ENCODE assay signal across 16 mouse cellular contexts in the genomic region with DNA sequence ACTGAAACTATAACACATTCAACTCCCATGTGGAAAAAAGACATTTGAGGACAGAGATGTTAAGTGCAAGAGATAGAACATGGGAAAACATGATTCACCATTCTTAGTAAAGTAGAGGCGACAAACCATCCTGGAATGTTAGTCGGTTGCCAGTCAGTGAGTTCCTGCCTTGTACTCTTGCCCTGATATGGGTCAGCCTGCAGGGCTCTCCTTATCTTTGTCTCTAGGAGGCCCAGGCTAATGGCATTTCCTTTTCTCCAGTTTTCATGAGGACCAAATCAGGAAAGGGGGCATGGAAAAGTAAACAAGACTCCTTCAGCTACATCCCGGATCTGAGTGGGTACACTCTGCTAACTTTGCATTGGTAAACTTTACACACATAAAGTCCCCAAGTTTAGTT.
DNase-seq lines count a peak whose midpoint lies in the region; ATAC-seq and TF ChIP-seq lines count a peak whose summit lies in the region.
"Had no signal": no experiment of that assay in that cellular context is flagged by ENCODE, and none has a peak within 500 bp of the region (broad histone marks: within the 10 kb centered on the region; RNA-seq: fewer than 3 reads in every experiment).

No protein-coding gene starts in this region.

- no peaks in the 10 kb centered on the region for H3K9me3 ChIP-seq in kidney, postnatal 0 days (replicated peaks; ENCODE audit: low read length)
- H3K9me3 ChIP-seq in heart, embryonic 16.5 days (replicated peaks; ENCODE audit: control insufficient read depth, low read length): no peaks in the 10 kb centered on the region
- H3K9me3 ChIP-seq: midbrain, embryonic 12.5 days had no signal

- no peak for TF ChIP-seq CTCF in kidney, postnatal 0 days (IDR thresholded peaks at IDR 0.05; ENCODE audit: low read depth)

- no peak overlapping the region for H3K9ac ChIP-seq in kidney, postnatal 0 days (ENCODE audit: low read depth, low read length)
- no peak overlapping the region for H3K9ac ChIP-seq in heart, embryonic 16.5 days (ENCODE audit: low read length)
- H3K9ac ChIP-seq: liver, embryonic 14.5 days; midbrain, embryonic 12.5 days had no signal

- WGBS in kidney, postnatal 0 days: 55% methylated on average over 3 of the region's 3 CpGs
- WGBS in heart, embryonic 16.5 days: 10% methylated on average over 3 of the region's 3 CpGs

- no peak for ATAC-seq in kidney, postnatal 0 days (replicated peaks; ENCODE audit: low FRiP score, low read depth)
- ATAC-seq in heart, embryonic 16.5 days (replicated peaks; ENCODE audit: extremely low read depth, insufficient read depth, low FRiP score): peak; percentile 88
- ATAC-seq: hindbrain, embryonic 16.5 days had no signal

- peak; percentile 11 for DNase-seq in adrenal gland, adult 8-10 months
- no peak for DNase-seq in adrenal gland, adult 18-20 months (ENCODE audit: low spot score in 2 of 2)
- DNase-seq in kidney, postnatal 0 days (ENCODE audit: low spot score): peak; percentile 33
- DNase-seq in kidney, postnatal 10 days: no peak
- DNase-seq in Muller cell, postnatal 12 days (ENCODE audit: inconsistent ontology term): peak; percentile 62
- DNase-seq in spleen, postnatal 4 days (ENCODE audit: low spot score in 2 of 2): no peak
- no peak for DNase-seq in retina, postnatal 1 day
- DNase-seq: cerebellum, adult 8-10 months; embryo, embryonic 11 days; gastrocnemius, postnatal 36 days; thymus, adult 18-20 months had no signal

- no peak overlapping the region for H3K4me2 ChIP-seq in kidney, postnatal 0 days (ENCODE audit: low read length)
- no peak overlapping the region for H3K4me2 ChIP-seq in heart, embryonic 16.5 days (ENCODE audit: low read depth, low read length)
- H3K4me2 ChIP-seq: midbrain, embryonic 12.5 days had no signal

- no peak overlapping the region for H3K4me3 ChIP-seq in kidney, postnatal 0 days (replicated peaks; ENCODE audit: low read depth, low read length)
- no peak overlapping the region for H3K4me3 ChIP-seq in heart, embryonic 16.5 days (ENCODE audit: low read length)
- H3K4me3 ChIP-seq: midbrain, embryonic 12.5 days; myocyte had no signal

- no peak overlapping the region for H3K27ac ChIP-seq in kidney, postnatal 0 days
- H3K27ac ChIP-seq in heart, embryonic 16.5 days (ENCODE audit: low read length): peak overlapping the region; percentile 69
- H3K27ac ChIP-seq: liver, embryonic 14.5 days; midbrain, embryonic 12.5 days had no signal

- H3K4me1 ChIP-seq in kidney, postnatal 0 days (replicated peaks; ENCODE audit: insufficient read depth, low read length): no peaks in the 10 kb centered on the region
- peaks cover 24% of the 10 kb centered on the region for H3K4me1 ChIP-seq in heart, embryonic 16.5 days (ENCODE audit: control insufficient read depth, insufficient read depth, low read length)
- H3K4me1 ChIP-seq: midbrain, embryonic 12.5 days had no signal

- H3K27me3 ChIP-seq in kidney, postnatal 0 days (ENCODE audit: insufficient read depth, low read length): no peaks in the 10 kb centered on the region
- no peaks in the 10 kb centered on the region for H3K27me3 ChIP-seq in heart, embryonic 16.5 days (ENCODE audit: control insufficient read depth, insufficient read depth, low read length)
- H3K27me3 ChIP-seq: midbrain, embryonic 12.5 days had no signal

- H3K36me3 ChIP-seq in kidney, postnatal 0 days (ENCODE audit: insufficient read depth, low read length): no peaks in the 10 kb centered on the region
- no peaks in the 10 kb centered on the region for H3K36me3 ChIP-seq in heart, embryonic 16.5 days (ENCODE audit: control insufficient read depth, insufficient read depth)
- H3K36me3 ChIP-seq: midbrain, embryonic 12.5 days had no signal

Comparison
In these comparisons a context has a peak if more than half of its experiments do, and no peak if none do; other contexts are left out.
1. DNase-seq: peak in adrenal gland, adult 8-10 months (single experiment), kidney, postnatal 0 days (single experiment) and Muller cell, postnatal 12 days (single experiment); none in adrenal gland, adult 18-20 months (0 of 2), kidney, postnatal 10 days (single experiment), spleen, postnatal 4 days (0 of 2) and retina, postnatal 1 day (single experiment).